8 mouse cellular contexts compared by ENCODE assay signal in the genomic region with DNA sequence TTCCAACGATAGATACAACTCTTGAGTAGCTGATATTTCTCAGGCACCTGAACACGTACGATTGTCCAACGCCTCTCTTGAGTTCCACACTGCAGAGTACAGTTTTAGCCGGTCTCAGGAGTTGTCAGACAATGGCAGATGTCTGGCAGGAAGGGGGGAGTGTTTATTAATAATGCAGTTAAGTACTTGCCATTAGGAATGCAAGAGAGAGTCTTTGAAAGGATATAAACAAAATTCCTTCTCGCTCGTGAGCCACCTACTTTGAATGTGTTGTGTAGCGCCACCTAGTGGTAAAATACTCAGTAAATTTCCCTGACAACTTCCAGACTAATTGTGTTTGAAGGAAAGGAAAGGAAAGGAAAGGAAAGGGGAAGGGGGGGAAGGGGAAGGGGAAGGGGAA. TPM values are rescaled to one million over a fixed set of nuclear protein-coding genes. Genes with fewer than 3 reads are reported as not detected.
DNase-seq lines count a peak whose midpoint lies in the region; ATAC-seq and TF ChIP-seq lines count a peak whose summit lies in the region.

No protein-coding gene starts in this region.

- H3K27ac ChIP-seq in layer of hippocampus, adult 2 months: no peak overlapping the region
- H3K27ac ChIP-seq in embryonic facial prominence, embryonic 12.5 days: peak overlapping the region; percentile 9; the same call in 1 of the 2 replicates
- no peak overlapping the region for H3K27ac ChIP-seq in lung, postnatal 0 days (ENCODE audit: low read length)
- H3K27ac ChIP-seq in stomach, postnatal 0 days (replicated peaks): no peak overlapping the region

- H3K9ac ChIP-seq in embryonic facial prominence, embryonic 12.5 days: no peak overlapping the region
- H3K9ac ChIP-seq in lung, postnatal 0 days (replicated peaks; ENCODE audit: low read depth): no peak overlapping the region
- no peak overlapping the region for H3K9ac ChIP-seq in stomach, postnatal 0 days (ENCODE audit: low read length)

- peak; percentile 67 to 71 for DNase-seq in layer of hippocampus, adult 2 months (ENCODE audit: low spot score in 2 of 2)
- DNase-seq in layer of hippocampus, postnatal 36 days: no peak
- peak; percentile 46 for DNase-seq in Muller cell, postnatal 12 days (ENCODE audit: inconsistent ontology term)
- peak; percentile 10 for DNase-seq in kidney, adult 18-20 months
- peak; percentile 89 for DNase-seq in lung, postnatal 0 days (ENCODE audit: low spot score)
- no peak for DNase-seq in stomach, postnatal 0 days (ENCODE audit: low spot score)
- no peak for DNase-seq in B cell, adult 2 months

- no peak overlapping the region for H3K4me3 ChIP-seq in layer of hippocampus, adult 2 months
- H3K4me3 ChIP-seq in embryonic facial prominence, embryonic 12.5 days: no peak overlapping the region
- H3K4me3 ChIP-seq in lung, postnatal 0 days (ENCODE audit: low read depth, low read length): no peak overlapping the region
- no peak overlapping the region for H3K4me3 ChIP-seq in stomach, postnatal 0 days (ENCODE audit: low read depth, low read length)

- no peaks in the 10 kb centered on the region for H3K9me3 ChIP-seq in embryonic facial prominence, embryonic 12.5 days
- no peaks in the 10 kb centered on the region for H3K9me3 ChIP-seq in lung, postnatal 0 days (ENCODE audit: low read length)
- H3K9me3 ChIP-seq in stomach, postnatal 0 days (ENCODE audit: control insufficient read depth, low read length): no peaks in the 10 kb centered on the region

- peaks cover 8% of the 10 kb centered on the region; the same call in 1 of the 2 replicates for H3K4me1 ChIP-seq in embryonic facial prominence, embryonic 12.5 days
- peaks cover 4% of the 10 kb centered on the region; the same call in 1 of the 2 replicates for H3K4me1 ChIP-seq in lung, postnatal 0 days (ENCODE audit: insufficient read depth, low read depth, low read length)
- H3K4me1 ChIP-seq in stomach, postnatal 0 days (replicated peaks; ENCODE audit: control insufficient read depth, insufficient read depth): no peaks in the 10 kb centered on the region

- 36% methylated on average over 8 of the region's 8 CpGs for WGBS in embryonic facial prominence, embryonic 12.5 days
- 11% methylated on average over 8 of the region's 8 CpGs for WGBS in lung, postnatal 0 days
- WGBS in stomach, postnatal 0 days: 14% methylated on average over 8 of the region's 8 CpGs

- H3K4me2 ChIP-seq in embryonic facial prominence, embryonic 12.5 days (replicated peaks): no peak overlapping the region
- peak overlapping the region; percentile 34; the same call in 1 of the 2 replicates for H3K4me2 ChIP-seq in lung, postnatal 0 days (replicated peaks; ENCODE audit: low read depth, low read length)
- peak overlapping the region; percentile 21 for H3K4me2 ChIP-seq in stomach, postnatal 0 days (replicated peaks; ENCODE audit: low read depth)

- TF ChIP-seq EP300 in lung, postnatal 0 days (IDR thresholded peaks at IDR 0.05): no peak
- TF ChIP-seq EP300 in stomach, postnatal 0 days (optimal IDR thresholded peaks at IDR 0.05): no peak

- H3K36me3 ChIP-seq in embryonic facial prominence, embryonic 12.5 days: no peaks in the 10 kb centered on the region
- H3K36me3 ChIP-seq in lung, postnatal 0 days (ENCODE audit: insufficient read depth, low read length): no peaks in the 10 kb centered on the region
- no peaks in the 10 kb centered on the region for H3K36me3 ChIP-seq in stomach, postnatal 0 days (ENCODE audit: control insufficient read depth, insufficient read depth, low read length)

- 0 out of 2 replicates have a peak, but pooled peaks cover 6% of the 10 kb centered on the region for H3K27me3 ChIP-seq in embryonic facial prominence, embryonic 12.5 days
- peaks cover 7% of the 10 kb centered on the region for H3K27me3 ChIP-seq in lung, postnatal 0 days (replicated peaks; ENCODE audit: insufficient read depth, low read length)
- H3K27me3 ChIP-seq in stomach, postnatal 0 days (ENCODE audit: control insufficient read depth, insufficient read depth, low read length): no peaks in the 10 kb centered on the region

- ATAC-seq in embryonic facial prominence, embryonic 12.5 days (ENCODE audit: insufficient number of reproducible peaks, insufficient read depth, low FRiP score, low TSS enrichment): no peak
- ATAC-seq in lung, postnatal 0 days: no peak
- ATAC-seq in stomach, postnatal 0 days (ENCODE audit: low FRiP score, low TSS enrichment): no peak

- TF ChIP-seq CTCF in layer of hippocampus, adult 2 months (conservative IDR thresholded peaks at IDR 0.05): peak; percentile 72
- peak; percentile 74 for TF ChIP-seq CTCF in lung, postnatal 0 days (IDR thresholded peaks at IDR 0.05)
- TF ChIP-seq CTCF in stomach, postnatal 0 days (IDR thresholded peaks at IDR 0.05; ENCODE audit: low read depth): peak; percentile 80

RNA-seq across cellular contexts. Expression of a gene that starts 5.7 kb away (rescaled TPM):
- under 1 TPM; 0.41 to 0.54 TPM for total RNA-seq in layer of hippocampus, adult 2 months (2021)
- total RNA-seq in layer of hippocampus, postnatal 36 days (2021): under 1 TPM; 0.22 to 0.51 TPM
- 5.0 and 7.5 TPM in 2 replicates for polyA plus RNA-seq in embryonic facial prominence, embryonic 12.5 days (2016; fragmentation: Nextera tagmentation; extraction: Ambion mirVana)
- not detected in 2 replicates for polyA plus RNA-seq in lung, postnatal 0 days (2015; fragmentation: Nextera tagmentation; extraction: Ambion mirVana)
- 0.27 and 0.41 TPM in 2 replicates for polyA plus RNA-seq in stomach, postnatal 0 days (2015; fragmentation: Nextera tagmentation; extraction: Ambion mirVana)

RNA-seq across cellular contexts. Expression of a gene that starts 7.0 kb away (rescaled TPM):
- under 1 TPM; 0.25 to 0.56 TPM for total RNA-seq in layer of hippocampus, adult 2 months (2021)
- total RNA-seq in layer of hippocampus, postnatal 36 days (2021): under 1 TPM; 0.27 to 0.30 TPM
- polyA plus RNA-seq in embryonic facial prominence, embryonic 12.5 days (2016; fragmentation: Nextera tagmentation; extraction: Ambion mirVana): 4.6 and 4.7 TPM in 2 replicates
- 0.25 and 0.26 TPM in 2 replicates for polyA plus RNA-seq in lung, postnatal 0 days (2015; fragmentation: Nextera tagmentation; extraction: Ambion mirVana)
- polyA plus RNA-seq in stomach, postnatal 0 days (2015; fragmentation: Nextera tagmentation; extraction: Ambion mirVana): 0.28 and 0.30 TPM in 2 replicates

Comparison
In these comparisons a context has a peak if more than half of its experiments do, and no peak if none do; other contexts are left out.
1. DNase-seq: peak in layer of hippocampus, adult 2 months (2 of 2), Muller cell, postnatal 12 days (single experiment), kidney, adult 18-20 months (single experiment) and lung, postnatal 0 days (single experiment); none in layer of hippocampus, postnatal 36 days (0 of 2), stomach, postnatal 0 days (single experiment) and B cell, adult 2 months (0 of 2).
2. Peak in every context shown above with its lines, with median percentiles within 50 percentile points of each other: CTCF ChIP-seq.